Mouse (Mus musculus) adipose tissue, adult 10 weeks (tissue): ENCODE results near the gene Keap1. TPM values are rescaled to one million over a fixed set of nuclear protein-coding genes. Genes with fewer than 3 reads are reported as not detected.

Source experiments
- polyA plus RNA-seq: library from polyadenylated mRNA; stranded (reverse); fragments of 350-450 nt; fragmentation: Illumina TruSeq; extraction: RNeasy Lipid Tissue Mini Kit (QIAGEN cat#74804); gene quantifications from one replicate; pipeline ENCODE4 v1.2.3, GENCODE M21; 2014; ENCODE audit warnings: low read depth, low replicate concordance

Gene Keap1
- polyA plus RNA-seq, result 33.5 TPM

DNA sequence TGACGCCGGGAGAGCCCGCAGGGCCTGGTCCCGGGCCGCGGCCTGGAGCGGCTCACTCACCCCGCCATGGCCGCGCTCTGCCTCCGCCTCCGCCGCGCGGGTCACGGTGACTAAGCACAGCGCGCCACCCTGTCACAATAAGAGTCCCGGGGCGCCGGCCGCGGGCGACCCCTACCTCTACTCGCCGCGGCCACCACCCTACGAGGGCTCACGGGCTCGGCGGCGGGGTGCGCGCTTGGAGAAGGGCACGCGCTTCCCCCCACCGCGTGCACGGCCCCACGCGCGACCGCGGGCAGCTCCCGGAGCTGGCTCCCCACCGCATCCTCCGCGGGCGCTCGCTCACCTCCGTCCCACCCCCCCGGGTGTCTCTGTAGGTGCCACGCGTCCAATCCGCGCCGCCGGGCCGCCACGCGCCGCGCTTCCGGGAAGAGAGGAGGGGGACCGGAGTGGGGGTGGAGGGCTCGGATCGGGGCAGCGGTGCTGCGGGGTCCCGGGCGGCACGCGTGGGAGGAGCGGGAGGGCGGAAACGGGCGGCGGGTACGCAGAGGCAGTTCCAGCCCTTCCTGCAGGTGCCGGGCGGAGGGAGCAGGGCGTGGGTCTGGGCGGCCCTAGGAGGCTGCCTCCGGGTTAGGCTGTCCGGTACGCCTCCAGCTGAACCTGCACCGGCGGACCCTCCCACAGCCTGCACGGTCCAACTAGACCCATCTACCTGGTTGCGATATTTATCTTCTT, at the start of gene Keap1:
TSS of gene Keap1 (minus strand) at position 629 of the 732 bp plus-strand sequence.

GRCm38 (mm10) chr9:21287571-21288402, 48.6 kb upstream of the Keap1 start, which contains the start of gene Kri1:
Gene Kri1 (minus strand): TSS chr9:21287969.

DNA sequence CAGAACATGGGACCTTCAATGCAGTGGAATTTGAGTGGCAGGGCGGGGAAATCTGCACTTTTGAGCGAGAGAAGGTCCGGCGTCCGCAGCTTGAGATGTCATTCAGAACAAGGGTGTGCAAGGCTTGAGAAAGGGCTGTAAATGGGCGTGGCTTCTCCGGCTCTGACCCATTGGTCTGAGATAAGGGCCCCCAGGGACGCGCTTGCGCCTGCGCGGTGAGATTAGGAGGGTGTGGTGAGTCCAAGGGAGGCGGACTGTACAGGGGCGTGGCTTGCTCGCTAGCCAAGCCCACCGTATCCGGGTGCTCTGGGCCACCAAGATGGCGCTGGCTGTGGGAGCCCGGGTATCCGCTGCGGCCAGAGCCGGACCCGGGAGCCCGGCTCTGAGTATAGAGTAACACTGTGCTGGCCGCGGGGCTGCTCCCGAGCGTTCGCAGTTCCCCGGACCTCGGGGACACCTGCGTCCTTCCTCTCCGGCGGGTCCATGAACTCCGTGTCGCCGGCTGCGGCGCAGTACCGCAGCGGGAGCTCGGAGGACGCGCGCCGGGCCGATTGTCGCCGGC, 25.9 kb upstream of the Keap1 start, which contains the start of gene Atg4d:
TSS of gene Atg4d (plus strand) at position 294 of the 562 bp plus-strand sequence.

DNA sequence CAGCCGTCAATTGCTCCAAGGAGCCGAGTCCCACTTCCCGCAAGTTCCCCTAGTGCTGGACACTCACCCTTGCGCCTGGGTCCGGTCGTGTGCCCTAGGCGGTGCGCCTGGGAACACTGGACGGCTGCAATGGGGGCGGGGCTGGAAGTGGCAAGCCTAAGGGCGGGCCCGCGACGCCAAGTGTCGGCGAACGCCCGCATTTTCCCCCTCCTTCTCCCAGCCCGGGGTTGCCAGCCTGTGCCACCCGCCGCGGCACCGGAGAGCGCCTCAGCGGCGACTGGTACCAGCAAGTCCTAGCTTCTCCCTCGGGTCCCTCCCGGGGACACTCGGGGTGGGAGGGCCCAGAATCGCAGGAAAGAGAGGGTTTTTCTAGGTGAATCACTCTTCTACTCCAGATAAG, 9.2 kb upstream of the Keap1 start, which contains the start of gene S1pr5:
TSS of gene S1pr5 (minus strand) at position 118 of the 400 bp plus-strand sequence.

Other genes with a start within 250 kb of the Keap1 start
- gene Mrpl4, start 236.6 kb downstream of the Keap1 start, polyA plus RNA-seq, result 49.4 TPM
- gene Icam1, start 223.4 kb downstream of the Keap1 start, polyA plus RNA-seq, result 14.0 TPM
- gene Icam4, start 210.0 kb downstream of the Keap1 start, polyA plus RNA-seq, result 0.32 TPM
- not detected for gene Icam5, start 207.3 kb downstream of the Keap1 start, polyA plus RNA-seq
- gene Zglp1, start 172.3 kb downstream of the Keap1 start, polyA plus RNA-seq, result not detected
- gene Gm49373, start 166.3 kb downstream of the Keap1 start, polyA plus RNA-seq, result not detected
- gene Fdx1l, start 165.7 kb downstream of the Keap1 start, polyA plus RNA-seq, result 38.2 TPM
- 1.4 TPM for gene Gm38431, start 147.4 kb downstream of the Keap1 start, polyA plus RNA-seq
- 32.1 TPM for gene Raver1, start 147.4 kb downstream of the Keap1 start, polyA plus RNA-seq
- gene Tyk2, start 108.1 kb downstream of the Keap1 start, polyA plus RNA-seq, result 17.2 TPM
- gene Cdc37, start 89.4 kb downstream of the Keap1 start, polyA plus RNA-seq, result 120 TPM
- 16.0 TPM for gene Pde4a, start 73.6 kb downstream of the Keap1 start, polyA plus RNA-seq
- not detected for gene S1pr5, start 9.1 kb upstream of the Keap1 start, polyA plus RNA-seq
- 18.9 TPM for gene Atg4d, start 25.9 kb upstream of the Keap1 start, polyA plus RNA-seq
- 30.1 TPM for gene Kri1, start 48.6 kb upstream of the Keap1 start, polyA plus RNA-seq
- 13.7 TPM for gene Cdkn2d, start 52.0 kb upstream of the Keap1 start, polyA plus RNA-seq
- 73.5 TPM for gene Ap1m2, start 73.0 kb upstream of the Keap1 start, polyA plus RNA-seq
- 39.7 TPM for gene Slc44a2, start 81.3 kb upstream of the Keap1 start, polyA plus RNA-seq
- 44.6 TPM for gene Ilf3, start 128.5 kb upstream of the Keap1 start, polyA plus RNA-seq
- 10.2 TPM for gene Qtrt1, start 172.5 kb upstream of the Keap1 start, polyA plus RNA-seq
- 77.4 TPM for gene Dnm2, start 185.5 kb upstream of the Keap1 start, polyA plus RNA-seq